Mouse (Mus musculus) heart, postnatal 36 days (tissue): ENCODE measurements around the gene Ssh1. TPM values are rescaled to one million over a fixed set of nuclear protein-coding genes. Genes with fewer than 3 reads are reported as not detected.

Source experiments
- DNase-seq, 2 experiments: peaks; one replicate each; pipeline ENCODE4 v3.0.0; 2021 to 2022
- intact Hi-C: fragments of 180-260 bp; cut with DNase I; formaldehyde crosslinking; loops from one replicate; pipeline ENCODE4 v1.15.1; 2025
- total RNA-seq, 2 experiments: library from RNA; stranded (reverse); gene quantifications; 2 replicates each; pipeline ENCODE4 v1.2.3; 2021

Gene Ssh1
- total RNA-seq, 2 experiments from 2014 or later, result 14.7 to 15.7 TPM

DNA sequence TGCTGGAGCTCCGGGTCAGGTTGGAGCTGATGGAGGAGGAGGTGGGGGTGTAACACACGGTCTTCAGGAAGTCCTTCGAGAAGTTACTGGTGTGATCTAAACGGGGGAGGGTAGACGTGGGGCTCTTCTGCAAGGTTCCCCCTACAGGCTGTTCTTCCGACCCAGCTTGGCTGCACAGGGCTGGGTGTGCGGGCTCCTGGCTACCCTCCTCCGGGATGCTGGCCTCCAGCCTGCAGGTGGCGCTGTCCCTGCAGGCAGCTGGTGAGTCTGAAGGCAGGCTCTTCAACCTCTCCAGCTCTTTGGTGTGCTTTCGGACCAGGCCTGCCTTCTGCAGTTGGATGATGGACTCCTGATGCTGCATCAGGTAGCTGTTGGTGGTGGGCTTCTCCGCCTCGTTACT lies 51.1 kb downstream of the Ssh1 start:
- intact Hi-C loops, result no loop called here
- DNase-seq, result no peak

DNA sequence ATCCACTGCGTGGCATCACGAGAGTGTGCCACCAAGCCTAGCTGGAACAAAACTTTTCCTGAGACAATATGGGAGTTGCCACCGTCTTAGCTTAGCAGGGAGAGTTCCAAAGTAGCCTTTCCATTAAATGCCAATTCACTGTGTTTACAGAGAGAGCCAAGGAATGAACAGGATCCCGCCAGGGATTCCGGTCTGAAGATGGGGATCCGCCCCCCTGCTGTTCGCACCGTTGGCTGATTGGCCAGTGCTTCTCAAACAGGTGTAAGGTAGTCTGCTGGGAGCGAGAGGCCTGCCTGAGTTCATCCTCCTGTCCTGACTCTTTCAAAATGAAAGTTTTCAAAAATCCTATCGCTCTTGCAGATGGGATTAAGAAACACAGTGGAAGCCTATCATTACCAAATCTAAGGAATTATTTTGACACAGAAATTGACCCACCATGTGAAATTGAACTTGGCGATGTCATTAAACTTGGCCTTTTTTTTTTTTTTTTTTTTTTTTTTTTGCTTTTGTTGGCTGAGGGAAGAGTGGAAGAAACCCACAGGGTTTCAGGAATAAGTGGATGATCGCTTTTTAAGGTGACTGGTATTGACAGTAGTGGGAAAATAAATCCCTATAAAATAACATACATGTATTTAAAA lies 54.3 kb downstream of the Ssh1 start:
- DNase-seq, result no peak
- intact Hi-C loops, result no loop called here

DNA sequence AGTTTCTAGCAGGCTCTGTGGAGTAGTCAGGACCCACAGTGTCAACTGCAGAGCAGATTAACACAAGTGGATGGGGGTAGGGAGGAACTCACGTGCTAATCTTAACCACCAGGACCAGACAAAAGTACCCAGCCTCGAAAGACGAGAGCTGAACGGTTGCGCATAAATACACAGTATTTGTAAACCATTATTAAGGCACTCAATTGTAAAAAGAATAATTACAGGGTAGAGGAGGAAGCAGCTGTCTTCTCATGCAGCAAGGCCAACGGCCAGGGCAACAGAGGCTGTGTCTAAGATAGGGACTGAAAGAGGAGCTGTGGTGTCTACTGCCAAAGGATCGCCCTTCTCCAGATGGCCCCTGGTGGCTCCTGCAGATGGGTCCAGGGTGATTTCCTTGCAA lies 56.0 kb downstream of the Ssh1 start:
- no peak for DNase-seq
- intact Hi-C loops, result no loop called here

DNA sequence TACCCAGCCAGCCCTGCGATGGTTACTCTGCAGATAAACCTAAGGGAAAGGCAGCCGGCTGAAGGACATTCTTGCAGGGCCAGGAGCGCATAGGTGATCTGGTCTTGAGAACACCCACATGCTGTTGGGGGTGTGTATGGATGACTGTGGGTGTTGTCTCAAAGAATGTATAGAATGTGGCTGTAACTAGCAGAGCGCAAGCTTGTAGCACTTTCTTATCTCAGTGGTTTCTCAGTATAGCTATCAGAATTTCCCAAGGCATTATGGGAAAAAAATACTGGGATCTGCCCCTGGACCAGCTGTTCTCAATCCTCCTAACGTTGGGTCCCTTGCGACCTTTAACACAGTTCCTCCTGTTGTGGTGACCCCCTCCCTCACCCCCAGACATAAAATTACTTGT lies 59.8 kb downstream of the Ssh1 start:
- intact Hi-C loops, result no loop called here
- no peak for DNase-seq

DNA sequence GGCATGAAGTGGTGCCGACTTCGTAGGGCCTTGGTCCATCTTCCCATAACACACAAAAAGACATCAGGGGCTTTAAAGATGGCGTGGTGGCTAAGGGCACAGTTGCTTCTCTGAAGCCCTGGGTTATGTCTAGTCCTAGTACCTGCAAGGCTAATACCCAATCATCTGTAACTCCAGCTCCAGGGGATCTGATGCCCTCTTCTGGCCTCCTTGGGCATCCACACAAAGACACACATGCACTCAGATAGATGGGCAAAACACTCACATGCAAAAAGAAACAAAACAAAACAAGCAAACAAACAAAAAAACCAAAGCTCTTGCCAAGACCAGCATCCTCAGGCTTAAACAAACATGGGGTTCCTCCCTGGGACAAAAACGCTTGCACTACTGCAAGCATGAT lies 60.2 kb downstream of the Ssh1 start:
- DNase-seq, result no peak
- intact Hi-C loops, result no loop called here

DNA sequence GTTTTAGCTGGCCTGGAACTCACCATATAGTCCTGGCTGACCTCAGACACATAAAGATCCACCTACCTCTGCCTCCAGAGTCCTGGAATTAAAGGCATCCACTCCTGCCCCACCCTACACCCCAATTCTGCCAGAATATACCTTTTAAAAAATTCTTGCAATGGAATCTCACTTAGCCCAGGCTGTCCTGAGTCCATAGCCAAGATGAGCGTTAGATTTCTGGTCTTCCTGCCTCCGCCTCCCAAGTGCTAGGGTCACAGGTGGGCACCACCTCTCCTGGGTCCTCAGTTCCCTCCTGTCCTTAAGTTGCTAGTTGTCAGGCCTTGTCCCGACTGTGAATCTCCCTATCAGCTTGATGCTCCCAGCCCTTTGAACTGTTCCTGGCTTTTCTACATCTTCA lies 61.4 kb downstream of the Ssh1 start:
- no peak for DNase-seq
- intact Hi-C loops, result no loop called here

DNA sequence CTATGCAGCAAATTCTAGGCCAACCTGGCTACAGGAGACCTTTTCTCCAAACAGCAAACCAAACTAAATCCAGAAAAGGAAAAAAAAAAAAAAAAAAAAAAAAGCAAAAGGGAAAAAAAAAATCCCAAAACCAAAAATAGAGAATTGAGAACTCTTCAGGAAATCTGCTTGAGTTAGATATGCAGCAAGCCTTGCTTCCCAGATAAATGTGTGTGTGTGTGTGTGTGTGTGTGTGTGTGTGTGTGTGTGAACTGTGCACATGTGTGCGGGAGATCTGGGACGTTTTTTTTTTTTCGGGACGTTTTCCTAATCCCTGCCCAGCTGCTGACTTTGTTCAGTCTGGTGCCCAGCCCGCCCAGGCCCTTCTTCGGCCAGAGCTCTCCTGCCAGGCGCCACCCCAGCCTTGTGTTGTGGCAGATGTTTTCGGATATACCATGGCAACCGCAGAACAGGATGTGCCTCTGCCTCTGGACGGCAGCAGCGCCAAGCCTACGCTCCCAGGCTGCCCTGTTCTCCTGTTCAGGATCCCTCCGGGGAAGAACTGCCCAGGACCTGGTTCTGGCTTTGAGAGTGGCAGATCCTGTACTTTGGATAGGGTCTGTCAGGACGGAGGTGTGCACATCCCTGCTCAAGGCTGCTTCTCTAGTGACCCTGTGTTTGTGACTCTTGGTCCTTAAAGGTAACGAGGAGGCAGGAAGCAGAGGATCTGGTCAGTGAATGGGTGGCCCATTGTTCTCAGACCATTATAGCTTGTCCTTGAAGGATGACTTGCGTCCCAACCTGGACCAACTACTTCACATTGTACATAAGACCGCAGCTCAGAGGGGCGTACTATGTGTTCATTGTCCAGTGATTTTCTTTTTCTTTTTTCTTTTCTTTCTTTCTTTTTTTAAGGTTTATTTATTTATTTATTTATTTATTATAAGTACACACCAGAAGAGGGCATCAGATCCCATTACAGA lies 62.8 kb downstream of the Ssh1 start:
- intact Hi-C loops, result loop anchor here (2.0 kb wide), 2 partner anchors 24 to 76 kb away; no protein-coding TSS in a partner anchor
- DNase-seq, result peak; percentile 80 to 82

DNA sequence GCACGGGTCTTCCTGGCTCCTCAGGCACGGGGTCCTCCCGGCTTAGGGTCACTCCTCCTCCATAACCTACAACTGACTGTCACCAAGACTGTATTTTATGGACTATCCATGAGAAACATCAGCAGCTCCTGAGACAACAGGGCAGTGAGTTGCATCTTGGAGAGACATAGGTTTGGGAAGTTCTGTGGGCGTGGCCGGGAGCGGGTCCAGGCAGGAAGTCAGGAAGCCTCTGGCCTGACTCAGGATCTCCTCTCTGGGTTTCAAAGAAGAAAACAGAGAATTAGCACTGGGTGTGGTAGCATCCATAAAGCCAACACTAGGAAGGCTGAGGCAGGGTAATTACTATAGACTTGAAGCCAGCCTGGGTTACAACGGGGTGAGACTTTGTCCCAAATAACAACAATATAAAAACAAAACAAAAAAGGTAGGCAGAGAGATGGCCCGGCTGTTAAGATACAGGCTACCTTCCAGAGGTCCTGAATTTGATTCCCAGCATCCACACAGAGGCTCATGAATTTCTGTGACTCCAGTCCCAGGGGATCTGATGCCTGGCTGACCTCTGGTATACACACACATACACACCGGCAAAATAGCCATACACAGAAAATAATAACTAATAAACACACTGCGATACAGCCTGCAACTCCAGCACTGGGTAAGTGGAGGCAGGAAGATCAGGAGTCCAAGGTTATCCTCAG lies 63.6 kb downstream of the Ssh1 start:
- intact Hi-C loops, result loop anchor here (2.0 kb wide), 3 partner anchors 19 to 75 kb away; no protein-coding TSS in a partner anchor
- DNase-seq, result peak; percentile 52 to 61

DNA sequence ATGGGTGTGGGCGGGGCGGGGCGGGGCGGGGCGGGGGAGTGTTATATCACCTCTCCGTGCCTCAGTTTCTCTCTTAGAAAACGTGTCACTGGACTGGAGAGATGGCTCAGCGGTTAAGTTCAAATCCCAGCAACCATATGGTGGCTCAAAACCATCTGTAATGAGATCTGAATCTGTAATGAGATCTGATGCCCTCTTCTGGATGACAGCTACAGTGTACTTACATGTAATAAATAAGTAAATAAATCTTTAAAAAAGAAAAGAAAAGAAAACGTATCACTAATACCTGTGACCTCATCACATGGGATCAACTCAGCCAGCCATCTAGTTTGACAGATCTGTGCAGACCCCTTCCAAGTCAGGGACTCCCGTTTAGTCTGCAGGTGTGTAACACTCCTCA lies 64.2 kb downstream of the Ssh1 start:
- no peak for DNase-seq
- intact Hi-C loops, result loop anchor here (2.0 kb wide), 1 partner anchor 19 kb away; no protein-coding TSS in a partner anchor

DNA sequence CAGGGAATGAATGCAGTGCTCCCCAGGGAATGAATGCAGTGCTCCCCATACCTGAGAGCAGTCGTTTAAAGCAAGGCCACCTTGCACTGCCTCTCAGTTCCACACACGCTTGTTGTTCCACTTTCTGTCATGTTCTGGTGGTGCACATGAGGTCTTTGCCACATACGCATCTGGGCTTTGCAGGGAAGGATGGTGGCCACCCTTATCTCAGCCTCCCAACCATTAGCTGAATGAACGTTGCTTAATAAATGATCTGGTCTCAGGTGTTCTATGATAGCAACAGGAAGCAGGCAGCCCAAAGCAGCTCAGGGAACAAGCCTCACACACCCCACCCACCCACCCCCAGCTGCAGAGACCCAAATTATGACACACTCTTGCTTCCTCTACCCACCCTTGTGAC lies 69.1 kb downstream of the Ssh1 start:
- no peak for DNase-seq
- intact Hi-C loops, result no loop called here

DNA sequence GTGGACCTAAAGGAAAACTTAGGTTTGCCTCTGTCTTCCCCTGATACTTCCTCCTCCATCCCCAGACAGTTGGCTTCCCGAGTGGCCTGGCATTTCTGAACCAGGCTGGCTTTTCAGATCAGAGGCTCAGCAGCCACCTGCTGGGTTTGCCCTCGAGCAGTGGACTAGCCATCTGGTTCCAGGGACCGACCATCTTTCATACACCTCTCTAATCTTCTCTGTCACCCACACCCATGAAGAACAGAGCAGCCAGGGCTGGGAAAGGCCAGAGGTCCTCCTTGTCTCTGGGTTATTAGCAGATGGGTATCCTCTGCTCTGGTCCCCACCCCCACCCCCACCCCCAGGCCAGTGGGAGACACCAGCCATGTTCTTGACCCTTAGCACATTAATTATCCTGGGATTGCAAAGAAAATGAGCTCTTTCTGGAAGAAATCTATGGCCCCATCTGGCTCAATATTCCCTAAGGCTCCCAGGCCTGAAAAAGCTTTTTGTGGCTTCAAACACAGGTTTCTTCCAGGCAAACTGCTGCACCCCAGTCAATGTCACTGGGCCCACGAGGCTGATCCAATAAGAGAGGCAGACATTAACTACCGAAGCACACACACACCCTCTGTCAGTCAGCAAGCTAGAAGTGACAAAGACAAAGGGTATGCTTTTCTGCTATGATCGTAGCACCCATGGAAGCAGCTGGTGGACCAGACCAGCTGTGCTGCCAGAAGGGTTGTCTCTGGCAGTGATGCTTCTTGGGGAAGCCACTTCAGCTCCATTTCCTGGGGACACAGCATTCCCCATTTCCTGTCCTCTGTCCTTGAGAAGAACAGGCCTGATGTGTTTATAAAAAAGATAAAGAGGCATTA lies 72.2 kb downstream of the Ssh1 start:
- intact Hi-C loops, result no loop called here
- no peak for DNase-seq

DNA sequence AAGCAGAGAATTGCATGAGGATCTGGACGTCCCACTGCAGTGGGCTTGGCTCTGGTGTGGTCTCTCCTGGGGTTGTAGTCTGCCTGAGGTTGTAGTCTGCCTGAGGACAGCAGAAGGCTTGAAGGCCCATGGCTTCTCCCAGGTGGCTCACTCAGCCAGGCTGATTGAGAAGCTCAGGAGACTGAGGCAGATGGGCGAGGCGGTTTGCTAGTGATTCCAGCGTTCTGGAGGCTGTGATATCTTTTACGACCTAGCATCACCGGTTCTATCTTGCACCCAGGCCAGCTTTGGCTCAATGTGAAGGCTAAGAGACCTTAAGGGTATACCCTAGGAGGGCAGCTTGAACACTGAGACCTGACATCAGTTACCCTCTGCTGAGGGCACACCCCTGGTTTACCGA lies 74.6 kb downstream of the Ssh1 start:
- intact Hi-C loops, result no loop called here
- DNase-seq, result no peak

DNA sequence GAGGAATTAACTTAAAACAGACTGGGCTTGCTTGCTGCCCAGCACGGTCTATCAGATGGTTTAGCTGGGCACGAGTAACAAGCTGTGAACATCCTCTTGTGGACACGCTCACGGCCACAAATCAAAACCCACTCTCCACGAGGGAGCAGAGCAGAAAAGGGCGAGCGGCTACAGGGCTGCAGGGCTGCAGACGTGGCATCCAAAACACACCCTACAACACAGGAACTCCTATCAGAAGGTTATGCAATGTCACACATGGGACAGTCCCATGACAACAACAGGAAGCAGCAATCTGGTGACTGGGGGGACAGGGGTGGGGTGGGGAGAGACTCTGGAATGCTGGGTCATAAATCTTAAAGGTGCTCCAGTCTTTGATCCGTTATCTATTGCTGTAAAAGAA lies 75.0 kb downstream of the Ssh1 start:
- peak; percentile 64 to 79 for DNase-seq
- intact Hi-C loops, result no loop called here

DNA sequence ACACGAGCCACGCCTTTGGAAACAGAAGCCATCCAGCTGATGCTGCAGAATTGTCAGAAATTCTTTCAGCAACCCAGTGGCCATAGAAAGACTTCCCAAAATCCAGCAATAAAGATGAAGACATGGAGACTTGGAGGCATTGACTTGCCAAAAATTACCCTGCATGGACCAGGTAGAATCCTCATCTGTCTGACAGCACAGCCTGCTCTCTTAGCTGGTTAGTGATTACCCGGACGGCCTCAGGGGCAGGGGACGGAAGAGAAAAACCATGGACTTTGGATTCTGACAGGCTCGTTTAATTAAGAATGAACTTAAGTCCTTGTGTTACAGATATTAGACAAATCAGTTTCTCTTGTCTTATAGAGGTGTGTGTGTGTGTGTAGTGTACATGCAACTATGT lies 83.0 kb downstream of the Ssh1 start:
- no peak for DNase-seq
- intact Hi-C loops, result loop anchor here (2.0 kb wide), 1 partner anchor 18 kb away; no protein-coding TSS in a partner anchor

DNA sequence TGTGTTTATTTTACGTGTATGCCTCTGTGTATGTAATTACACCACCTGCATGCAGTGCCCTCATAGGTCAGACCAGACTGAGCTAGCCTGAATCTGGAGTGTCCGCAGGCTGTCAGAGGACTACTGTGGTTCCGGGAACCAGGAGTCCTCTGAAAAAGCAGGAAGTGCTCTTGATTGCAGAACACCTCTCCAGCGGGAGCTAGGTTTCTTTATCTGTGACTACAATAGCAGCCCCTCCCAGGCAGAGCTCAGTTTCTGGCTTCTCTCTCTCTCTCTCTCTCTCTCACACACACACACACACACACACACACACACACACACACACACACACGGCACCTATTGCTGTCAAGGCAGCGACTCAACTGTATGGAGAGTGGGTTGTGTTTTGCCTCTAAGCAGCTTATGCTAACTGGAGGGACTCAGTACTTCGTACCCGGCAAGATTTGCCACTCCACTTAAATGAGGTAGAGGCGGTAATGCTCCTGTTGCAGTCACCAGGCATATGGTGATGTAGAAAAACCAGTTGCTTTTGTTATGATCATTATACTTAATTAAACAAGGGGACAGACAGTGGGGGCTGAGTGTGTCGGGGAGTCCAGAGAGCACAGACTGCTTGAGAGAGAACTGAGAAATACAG lies 83.5 kb downstream of the Ssh1 start:
- DNase-seq, result no peak
- intact Hi-C loops, result loop anchor here (2.0 kb wide), 1 partner anchor 19 kb away; no protein-coding TSS in a partner anchor

DNA sequence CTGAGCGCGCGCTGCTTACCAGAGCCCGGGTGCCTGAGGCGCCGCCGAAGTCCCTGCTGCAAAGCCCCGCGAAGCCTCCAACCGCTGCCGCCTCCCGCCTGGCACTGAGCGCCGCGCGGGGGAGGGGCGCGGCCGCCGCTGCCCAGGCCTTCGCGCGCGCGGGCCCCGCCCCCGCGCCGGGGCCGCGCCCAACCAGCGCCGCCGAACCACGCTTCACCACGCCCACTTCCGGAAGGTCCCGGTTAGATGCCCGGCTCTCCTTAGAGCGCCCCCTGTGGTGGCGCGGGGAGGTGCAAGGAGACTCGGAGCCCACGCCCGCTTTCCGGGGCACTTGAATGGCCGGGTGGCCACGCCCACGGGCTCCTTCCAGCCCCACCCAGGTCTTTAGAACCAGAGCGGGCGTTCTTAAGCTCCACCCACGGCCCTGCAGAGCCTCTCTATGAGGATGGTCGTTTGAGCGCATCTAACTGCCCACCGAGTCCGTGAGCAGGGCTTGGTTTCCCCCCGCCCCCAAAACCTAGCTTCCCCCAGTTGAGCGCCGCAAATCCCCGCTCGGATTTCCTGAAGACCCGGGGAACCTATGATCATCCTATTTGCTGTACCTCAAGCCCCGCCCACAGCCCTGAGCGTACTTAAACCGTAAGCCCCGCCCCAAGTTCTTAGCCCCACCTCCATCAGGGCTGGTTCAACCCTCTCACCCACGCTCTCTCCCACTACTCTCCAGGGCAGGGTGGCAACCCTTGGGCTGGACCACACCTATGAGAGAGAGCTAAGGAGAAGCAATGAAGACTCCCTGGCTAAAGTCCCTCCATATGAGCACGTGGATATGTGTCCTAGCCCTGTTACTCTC lies 84.9 kb downstream of the Ssh1 start, which contains the start of gene Coro1c:
Gene Coro1c, minus strand, starts transcription at position 167 of the 850 bp plus-strand sequence.
- peak; percentile 100 for DNase-seq

DNA sequence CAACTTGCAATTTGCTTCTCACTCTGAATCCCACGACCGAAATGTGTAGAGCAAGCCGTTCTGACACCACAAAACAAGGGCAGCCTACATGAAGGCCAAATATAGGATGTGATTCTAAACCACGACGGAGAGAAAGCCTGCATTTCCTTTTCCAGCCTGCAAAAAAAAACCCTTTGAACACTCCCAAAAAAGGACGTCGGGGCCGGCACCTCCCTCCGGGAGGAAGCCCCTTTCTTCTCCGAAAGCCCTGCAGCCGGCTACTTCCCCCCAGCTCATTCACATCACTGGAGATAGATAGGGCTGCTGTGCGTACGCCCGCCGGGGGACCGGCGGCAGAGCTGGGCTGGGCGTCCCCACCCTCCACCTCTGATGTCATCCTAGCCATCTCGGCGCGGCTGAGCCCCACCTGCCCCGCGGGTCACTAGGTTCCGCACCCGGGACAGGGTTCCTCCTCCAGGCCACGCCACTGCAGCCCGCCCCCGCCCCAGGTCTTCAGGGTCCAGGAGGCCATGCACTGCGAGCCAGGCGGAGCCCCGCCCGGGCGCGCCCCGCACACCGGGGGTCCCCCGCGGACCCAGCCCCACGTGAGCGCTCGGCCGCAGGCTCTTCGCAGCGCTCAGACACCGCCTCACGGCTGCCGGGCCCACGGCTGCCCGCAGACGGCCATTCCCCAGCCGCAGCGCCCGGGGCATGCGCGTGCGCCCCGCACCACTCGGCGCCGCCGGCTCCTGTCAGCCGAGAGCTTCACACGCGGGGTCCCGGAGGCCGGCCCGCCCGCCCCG lies 85.7 kb downstream of the Ssh1 start:
- intact Hi-C loops, result loop anchor here (2.0 to 5.0 kb wide), 5 partner anchors 17 to 84 kb away; partner anchors contain the start of gene Ssh1
- peak; percentile 66 to 78 for DNase-seq

More for the DNA sequence above, 84.9 kb downstream of the Ssh1 start, which contains the start of gene Coro1c:
- intact Hi-C loops, result loop anchor here (2.0 to 5.0 kb wide), 3 partner anchors 46 to 83 kb away; partner anchors contain the start of gene Ssh1
